Mouse (Mus musculus) gastrocnemius, postnatal 36 days (tissue): ENCODE data around the gene Tnfaip3. TPM values are rescaled to one million over a fixed set of nuclear protein-coding genes. Genes with fewer than 3 reads are reported as not detected.

Source experiments
- DNase-seq, 2 experiments: peaks; one replicate each; pipeline ENCODE4 v3.0.0; 2022
- intact Hi-C: fragments of 180-260 bp; cut with DNase I; formaldehyde crosslinking; loops from one replicate; pipeline ENCODE4 v1.15.1; 2025
- long read RNA-seq, 2 experiments: library from polyadenylated mRNA; stranded (forward); transcript quantifications; one replicate each; pipeline ENCODE4 v2.0.0; 2021
- total RNA-seq, 2 experiments: library from RNA; stranded (reverse); gene quantifications; 2 replicates each; pipeline ENCODE4 v1.2.3; 2021

Gene Tnfaip3
- total RNA-seq = 1 to 10 TPM; 1.6 to 2.4 TPM
- long read RNA-seq, experiment 1, full-length matches to known transcripts = 1 of 1 reads
- long read RNA-seq, experiment 1, partial matches to known transcripts = 0 of 1 reads
- long read RNA-seq, experiment 1, other reads (novel, unspliced or antisense) = 0 of 1 reads
- long read RNA-seq, experiment 2, partial matches to known transcripts = 1 of 1 reads
- long read RNA-seq, experiment 2, other reads (novel, unspliced or antisense) = 0 of 1 reads

DNA sequence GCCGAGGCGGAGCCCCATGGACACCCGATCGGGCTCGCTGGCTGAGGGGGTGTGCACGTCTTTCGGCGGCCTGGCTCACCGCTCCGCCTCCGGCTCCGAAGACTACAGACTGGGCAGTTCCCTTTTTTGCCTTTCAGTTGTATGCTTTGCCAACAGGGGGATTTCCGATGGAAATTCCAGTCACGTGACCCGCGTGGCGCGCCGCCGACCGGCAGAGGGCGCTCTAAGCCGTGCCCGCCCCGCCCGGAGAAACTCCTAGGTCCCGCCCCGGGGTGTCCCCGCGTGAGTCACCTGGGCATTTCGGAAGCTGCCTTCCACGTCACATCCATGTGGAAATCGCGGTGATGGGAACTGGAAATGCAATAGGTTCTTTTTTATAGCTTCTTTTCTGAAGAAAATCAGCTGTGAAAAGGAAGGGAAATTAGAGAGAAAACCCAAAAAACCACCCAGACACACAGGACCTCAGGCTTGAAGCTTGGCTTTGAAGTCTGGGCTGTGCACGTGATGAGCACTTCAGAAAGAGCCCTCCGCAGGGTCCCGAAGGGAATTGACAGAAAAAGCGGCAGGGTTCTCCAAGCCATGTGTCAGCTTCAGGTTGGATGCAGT is at the start of gene Tnfaip3:
TSS of gene Tnfaip3 (minus strand) at position 401 of the 606 bp plus-strand sequence.
- intact Hi-C loops = loop anchor here (2.0 to 10.0 kb wide), 3 partner anchors 61 to 499 kb away; no protein-coding TSS in a partner anchor
- DNase-seq = peak; percentile 91 to 99

DNA sequence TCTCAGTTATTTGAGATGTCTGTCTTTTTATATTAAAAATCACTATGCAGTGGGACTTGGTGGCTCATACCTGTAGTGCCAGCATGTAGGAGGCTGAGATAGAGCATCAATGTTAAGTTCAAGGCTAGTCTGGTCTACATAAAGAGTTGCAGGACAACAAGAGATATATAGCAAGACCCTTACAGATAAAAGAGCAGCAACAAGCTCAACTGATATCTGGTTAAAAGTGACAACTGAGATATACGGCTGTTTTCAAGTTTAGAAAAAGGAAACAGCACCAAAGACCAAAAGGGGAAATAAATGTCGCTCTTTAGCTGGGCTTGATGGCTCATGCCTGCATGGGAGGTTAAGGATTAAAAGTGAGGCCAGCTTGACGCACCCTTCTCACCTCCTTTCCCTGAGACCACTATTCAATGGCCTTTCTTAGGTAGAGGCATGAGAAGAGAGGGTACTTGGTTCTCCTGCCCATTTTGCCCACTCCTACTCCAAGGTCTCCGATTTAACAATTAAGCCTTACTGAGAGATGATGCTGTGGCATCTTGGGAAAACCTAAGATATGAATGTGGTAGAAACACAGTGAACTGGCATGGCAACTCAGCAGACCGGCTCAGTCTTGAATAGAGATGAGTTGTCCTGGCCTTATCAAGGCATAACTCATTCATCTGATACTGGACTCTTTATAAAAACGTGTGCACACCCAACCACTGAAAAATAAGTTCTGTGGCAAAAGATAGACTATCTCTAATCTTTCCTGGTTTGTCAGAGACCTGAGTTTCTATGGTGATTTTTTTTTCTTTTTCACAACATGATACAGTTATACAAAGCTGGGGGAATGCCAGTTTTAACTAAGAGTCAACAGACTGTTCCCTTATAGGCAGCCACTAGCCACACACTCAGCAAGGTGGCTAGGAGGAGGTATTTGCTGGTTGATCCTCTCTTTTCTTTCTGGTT is 49.5 kb upstream of the Tnfaip3 start:
- DNase-seq = no peak
- intact Hi-C loops = no loop called here

GRCm38 (mm10) chr10:19063670-19064069 is 48.2 kb upstream of the Tnfaip3 start:
- no peak for DNase-seq
- intact Hi-C loops = no loop called here

DNA sequence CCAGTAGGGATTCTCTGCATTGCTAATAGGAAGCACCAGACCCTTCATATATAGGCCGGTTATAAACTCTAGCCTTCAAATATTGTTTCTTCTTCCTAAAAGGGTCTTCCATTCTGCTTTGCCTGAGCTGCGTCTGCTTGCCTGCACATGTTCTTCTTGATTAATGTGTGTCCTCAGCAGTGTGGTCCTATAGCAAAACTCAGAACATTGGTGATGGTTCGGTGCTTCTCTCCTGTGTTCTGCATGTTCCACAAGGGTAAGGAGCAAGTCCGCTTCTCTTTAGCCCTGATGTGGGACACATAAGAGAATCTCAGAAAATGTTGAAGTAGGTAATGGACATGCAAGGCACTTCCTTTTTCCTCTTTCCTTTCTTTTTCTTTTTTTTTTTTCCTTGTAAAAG is 47.8 kb upstream of the Tnfaip3 start:
- DNase-seq = no peak
- intact Hi-C loops = no loop called here

DNA sequence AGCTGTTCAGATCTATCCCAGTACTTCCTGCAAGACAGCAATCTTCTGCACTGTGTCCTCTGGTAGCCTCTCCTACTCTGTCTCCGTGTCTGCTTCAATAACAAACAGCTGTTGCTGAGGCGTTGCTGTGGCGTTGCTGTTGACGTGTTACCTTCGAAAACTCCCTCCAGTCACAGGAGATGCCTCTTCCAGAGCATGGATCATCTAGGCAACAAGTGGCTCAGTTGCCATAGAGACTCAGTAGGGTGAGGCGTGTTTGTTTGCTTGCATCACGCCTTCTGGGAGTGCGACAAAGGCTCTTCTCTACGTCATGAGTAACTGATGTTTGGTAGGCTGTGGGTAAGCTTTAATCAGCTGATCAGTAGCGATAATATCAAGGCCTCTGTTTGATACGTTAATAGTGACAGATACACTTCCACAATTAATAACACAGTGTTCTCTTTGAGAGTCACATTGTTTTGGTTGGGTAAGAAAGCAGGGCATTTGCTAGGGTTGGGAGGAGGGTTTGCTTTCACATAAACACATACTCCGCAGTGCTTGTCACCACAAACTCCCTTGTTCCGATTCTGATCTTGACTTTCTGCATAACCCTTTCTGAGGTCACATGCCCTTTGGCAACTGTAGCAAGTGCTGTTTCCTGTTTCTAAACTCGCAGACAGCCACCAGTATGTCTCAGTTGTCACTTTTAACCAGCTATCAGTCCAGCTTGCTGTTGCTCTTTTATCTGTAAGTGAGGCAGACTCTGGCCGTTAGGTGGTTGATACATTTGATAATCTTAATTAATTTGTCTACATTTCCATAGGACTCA is 46.8 kb upstream of the Tnfaip3 start:
- DNase-seq = no peak

DNA sequence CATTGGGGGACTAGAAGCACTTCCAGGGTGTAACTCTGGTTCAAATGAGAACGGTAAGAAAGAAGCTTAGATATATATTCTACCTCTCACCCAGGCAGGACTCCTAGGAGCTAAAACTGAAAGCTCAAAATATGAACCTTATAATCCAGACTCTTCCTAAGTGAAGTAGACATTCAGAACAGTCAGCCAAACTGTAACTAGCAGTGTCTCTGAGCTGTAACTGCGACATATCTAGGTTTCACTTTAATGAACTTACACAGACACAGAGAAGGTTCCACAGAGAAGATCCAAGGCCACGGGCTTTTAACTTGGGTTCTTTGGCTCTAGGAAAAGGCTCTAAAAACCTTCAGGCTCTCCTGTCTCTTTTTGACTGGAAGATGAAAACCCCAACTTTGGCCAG is 45.7 kb upstream of the Tnfaip3 start:
- DNase-seq = no peak
- intact Hi-C loops = no loop called here

More for the DNA sequence above, 46.8 kb upstream of the Tnfaip3 start:
- intact Hi-C loops = no loop called here

DNA sequence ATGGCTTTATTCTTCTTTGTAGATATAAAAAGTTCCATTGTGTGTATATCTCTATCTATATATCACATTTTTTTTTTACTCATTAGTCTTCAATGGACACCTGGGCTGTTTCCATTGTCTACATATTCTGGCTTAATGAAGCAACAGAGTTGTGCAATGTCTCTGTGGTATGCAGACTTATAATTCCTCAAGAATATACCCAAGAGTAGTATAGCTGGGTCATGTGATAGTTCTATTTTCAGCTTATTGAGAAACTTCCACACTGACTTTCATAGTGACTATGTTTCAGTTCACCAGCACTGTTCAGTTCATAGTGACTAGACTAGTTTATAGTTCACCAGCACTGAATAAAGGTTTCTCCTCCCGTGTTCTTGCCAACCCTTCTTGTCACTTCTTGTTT is 38.1 kb upstream of the Tnfaip3 start:
- no peak for DNase-seq
- intact Hi-C loops = no loop called here

- DNase-seq = no peak
- intact Hi-C loops = no loop called here
These were observed 30.5 kb upstream of the Tnfaip3 start for GRCm38 (mm10) chr10:19045986-19046385.

GRCm38 (mm10) chr10:19044765-19045516 is 29.5 kb upstream of the Tnfaip3 start:
- no peak for DNase-seq
- intact Hi-C loops = no loop called here

DNA sequence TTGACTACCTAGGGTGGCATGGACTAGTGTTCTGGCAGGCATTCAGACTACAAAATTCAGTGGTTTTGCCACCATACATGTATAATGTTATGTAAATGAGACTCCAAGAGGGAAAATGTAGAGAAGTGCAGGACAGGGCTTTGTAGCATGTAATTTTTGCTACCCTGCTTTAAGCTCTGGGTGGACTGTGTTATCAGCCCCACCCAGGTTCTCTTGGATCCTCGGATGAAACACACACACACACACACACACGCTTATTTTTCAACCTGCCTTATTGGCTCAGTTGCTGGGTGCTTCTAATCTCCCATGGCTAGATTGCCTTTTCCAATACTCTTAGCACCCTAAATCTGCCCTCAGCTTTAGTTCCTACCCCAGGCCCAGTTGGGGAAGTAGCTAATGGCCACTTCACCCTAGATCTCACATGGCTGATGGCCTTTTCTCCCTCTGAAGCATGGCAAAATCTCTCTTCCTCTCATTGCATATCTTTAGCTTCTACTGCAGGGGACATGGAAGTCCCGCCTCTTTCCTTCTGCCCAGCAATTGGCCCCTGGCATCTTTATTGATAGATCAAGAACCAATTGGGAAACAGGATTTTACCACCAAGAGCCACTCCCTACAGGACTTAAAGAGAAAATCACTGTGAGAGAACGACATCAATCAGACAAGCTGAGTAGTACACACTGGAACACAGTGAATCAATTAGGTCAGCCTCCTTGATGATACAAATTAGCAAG is 28.2 kb upstream of the Tnfaip3 start:
- no peak for DNase-seq
- intact Hi-C loops = no loop called here

DNA sequence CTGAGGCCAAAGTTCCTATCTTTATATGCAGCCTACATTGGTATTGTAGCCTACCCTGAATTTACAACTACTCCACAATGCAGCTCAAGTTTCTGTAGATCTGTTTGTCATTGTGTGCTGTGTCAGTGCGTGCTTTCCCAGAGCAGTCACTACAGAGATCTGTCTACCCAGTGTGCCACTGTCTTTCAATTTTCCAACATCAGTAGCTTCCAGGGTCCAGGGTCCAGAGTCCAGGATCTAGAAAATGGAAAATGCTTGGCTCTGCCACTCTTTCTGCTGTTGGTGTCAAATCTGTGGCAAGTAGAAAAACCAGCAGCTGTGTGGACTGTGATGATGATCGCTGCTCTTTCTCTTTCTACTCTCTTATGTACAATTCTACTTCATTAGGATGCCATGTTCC is 24.7 kb upstream of the Tnfaip3 start:
- intact Hi-C loops = no loop called here
- no peak for DNase-seq

GRCm38 (mm10) chr10:19034764-19035163 is 19.3 kb upstream of the Tnfaip3 start:
- DNase-seq = no peak
- intact Hi-C loops = no loop called here

DNA sequence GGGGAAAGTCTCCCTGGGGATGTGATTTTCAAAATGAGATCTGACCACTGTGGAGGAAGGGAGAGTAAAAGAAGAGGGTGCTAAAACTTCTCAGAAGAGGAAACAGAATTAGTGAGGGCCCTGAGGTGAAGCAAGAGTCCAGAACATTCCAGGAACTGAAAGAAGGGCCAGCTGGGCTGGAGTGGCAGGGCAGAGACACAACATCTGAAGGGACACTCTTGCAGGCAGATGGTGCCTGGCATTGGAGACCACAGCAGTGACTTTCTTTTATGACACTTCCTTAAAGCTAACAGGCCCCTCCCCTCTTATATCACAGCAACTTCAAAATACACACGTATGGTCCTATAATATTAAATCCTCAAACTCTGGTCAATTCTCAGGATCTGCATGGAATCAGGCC is 18.2 kb upstream of the Tnfaip3 start:
- intact Hi-C loops = no loop called here
- no peak for DNase-seq

GRCm38 (mm10) chr10:19031875-19032274 is 16.4 kb upstream of the Tnfaip3 start:
- intact Hi-C loops = no loop called here
- no peak for DNase-seq

DNA sequence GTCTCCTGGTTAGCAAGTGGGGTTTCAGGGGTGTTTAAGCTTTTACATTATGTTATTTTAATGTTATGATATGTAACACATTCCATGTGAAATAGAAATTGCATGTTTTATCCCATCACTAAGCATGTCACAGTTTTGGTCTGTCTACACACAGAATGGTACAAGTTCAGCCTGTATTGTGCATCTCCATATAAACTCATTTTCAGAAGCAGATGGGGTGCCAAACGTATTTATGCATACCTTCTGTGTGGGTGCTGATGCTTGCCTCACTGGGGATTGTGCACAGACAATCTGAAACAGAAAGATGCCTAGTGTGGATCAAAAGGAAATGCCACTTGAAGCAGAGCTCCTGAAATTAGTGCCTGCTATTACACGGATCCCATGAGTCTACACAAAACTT is 15.2 kb upstream of the Tnfaip3 start:
- intact Hi-C loops = no loop called here
- DNase-seq = no peak

DNA sequence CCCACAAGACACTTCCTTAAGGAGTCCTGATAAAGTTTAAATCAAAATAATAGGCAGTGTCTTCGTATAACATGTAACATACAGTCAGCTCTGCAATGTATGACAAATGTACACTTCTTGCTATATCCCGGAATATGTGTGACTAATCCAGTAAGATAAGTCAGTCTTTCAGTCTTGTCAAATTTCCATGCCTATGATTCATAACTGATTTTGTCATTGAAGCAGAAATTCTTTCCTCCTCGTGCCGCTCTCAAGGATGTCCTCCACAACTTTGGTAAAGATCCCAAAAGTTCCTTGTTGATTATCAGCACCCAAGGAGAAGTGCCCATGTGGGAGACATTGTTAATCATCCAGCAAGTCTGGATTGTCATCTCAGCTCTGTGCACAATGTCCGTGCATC is 11.3 kb upstream of the Tnfaip3 start:
- no peak for DNase-seq
- intact Hi-C loops = no loop called here

DNA sequence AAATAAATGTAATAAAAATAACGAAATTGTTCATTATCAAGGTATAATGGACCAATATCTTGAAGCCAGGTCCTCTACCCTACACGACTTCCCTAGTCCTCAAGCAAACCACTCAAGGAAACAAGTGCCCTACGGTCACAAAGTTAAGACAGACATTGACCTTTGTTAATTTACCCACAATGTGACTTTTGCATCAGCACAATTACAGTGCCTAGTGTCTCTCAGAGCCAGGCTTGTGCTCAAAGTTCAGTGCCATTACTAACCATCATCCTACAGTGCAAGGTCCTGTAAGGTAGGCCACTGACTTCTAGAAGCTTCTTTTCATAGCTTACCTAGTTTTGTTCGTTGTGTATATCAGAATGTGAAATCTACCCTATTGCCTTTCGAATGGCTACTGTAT is 8.9 kb upstream of the Tnfaip3 start:
- intact Hi-C loops = no loop called here
- no peak for DNase-seq

GRCm38 (mm10) chr10:19023622-19024326 is 8.3 kb upstream of the Tnfaip3 start:
- intact Hi-C loops = no loop called here
- no peak for DNase-seq

DNA sequence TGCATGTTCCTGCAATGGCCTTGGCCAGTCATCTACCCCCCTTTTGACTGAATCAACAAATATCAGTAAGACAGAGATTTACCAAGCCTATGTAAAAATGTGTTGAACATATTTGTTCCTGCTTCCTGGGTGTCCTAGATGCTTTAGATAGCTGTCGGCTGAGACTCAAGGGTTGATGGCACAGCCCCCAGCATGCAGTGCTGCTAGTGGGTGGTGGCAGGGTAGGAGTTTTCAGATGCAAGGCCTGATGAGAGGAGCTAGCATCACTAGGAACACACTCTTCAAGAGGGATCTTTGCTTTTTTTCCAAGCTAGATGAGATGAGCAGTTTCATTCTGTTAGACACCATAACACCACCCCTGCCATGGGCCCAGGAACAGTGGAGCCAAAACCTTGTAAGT is 6.8 kb upstream of the Tnfaip3 start:
- intact Hi-C loops = no loop called here
- no peak for DNase-seq
